Mouse (Mus musculus) brain, adult 10 weeks (tissue): Measurements from ENCODE around the gene Fam163a. TPM values are rescaled to one million over a fixed set of nuclear protein-coding genes. Genes with fewer than 3 reads are reported as not detected.

Experiments
- polyA plus RNA-seq: library from polyadenylated mRNA; stranded (reverse); fragments of 350-450 nt; fragmentation: Illumina TruSeq; extraction: RNeasy Lipid Tissue Mini Kit (QIAGEN cat#74804); gene quantifications from one replicate; pipeline ENCODE4 v1.2.3, GENCODE M21; 2015; ENCODE audit warnings: low read depth, low replicate concordance

Gene Fam163a
- 6.4 TPM for polyA plus RNA-seq

GRCm38 (mm10) chr1:156204656-156205131 is at the start of gene Fam163a:
TSS of gene Fam163a (minus strand) at chr1:156205026.

GRCm38 (mm10) chr1:156035930-156036737 is 168.7 kb downstream of the Fam163a start, which contains the start of gene Tor1aip1:
TSS of gene Tor1aip1 (minus strand) at chr1:156036480.

GRCm38 (mm10) chr1:156035269-156035929 is 169.4 kb downstream of the Fam163a start, which contains the start of gene Tor1aip2:
TSS of gene Tor1aip2 (plus strand) at chr1:156035403.

Other genes starting within 250 kb of the Fam163a start
- 16.0 TPM for gene Cep350, start 231.8 kb downstream of the Fam163a start, polyA plus RNA-seq
- gene Tor1aip2, start 169.6 kb downstream of the Fam163a start, polyA plus RNA-seq, result 46.3 TPM
- 23.8 TPM for gene Tor1aip1, start 168.5 kb downstream of the Fam163a start, polyA plus RNA-seq
- gene Tdrd5, start 98.6 kb upstream of the Fam163a start, polyA plus RNA-seq, result 1.8 TPM
- 0.18 TPM for gene Nphs2, start 105.7 kb upstream of the Fam163a start, polyA plus RNA-seq
- 259 TPM for gene Gm2000, start 161.0 kb upstream of the Fam163a start, polyA plus RNA-seq
- gene Axdnd1, start 216.1 kb upstream of the Fam163a start, polyA plus RNA-seq, result 0.16 TPM